Mouse (Mus musculus) CH12.LX (cell line): ENCODE data around the gene Gm27029. TPM values are rescaled to one million over a fixed set of nuclear protein-coding genes. Genes with fewer than 3 reads are reported as not detected.

Source experiments
- DNase-seq: peaks from one replicate; pipeline ENCODE4 v3.0.0-alpha.2; 2013; ENCODE audit errors: extremely low read depth
- H3K27ac ChIP-seq: 2 replicates; pipeline ENCODE4 v1.5.1; 2012; ENCODE audit warnings: low read depth, mild to moderate bottlenecking, control low read depth, moderate library complexity; ENCODE audit not compliant: insufficient read depth
- H3K27me3 ChIP-seq: replicated peaks from 2 replicates; pipeline ENCODE3; 2012; ENCODE audit warnings: inconsistent platforms
- H3K36me3 ChIP-seq, 2 experiments: replicated peaks in 1 of 2; 2 replicates each; pipeline versions ENCODE3 to v1.6.1; 2012; ENCODE audit warnings: inconsistent platforms in 1 of 2, low read length in 1 of 2, mild to moderate bottlenecking in 1 of 2, mixed read lengths in 1 of 2, moderate library complexity in 1 of 2; ENCODE audit not compliant: control insufficient read depth in 1 of 2, insufficient read depth in 1 of 2
- H3K4me1 ChIP-seq, 2 experiments: 2 replicates each; pipeline ENCODE4 v1.6.1; 2012; ENCODE audit warnings: inconsistent platforms in 1 of 2, moderate library complexity in 1 of 2; ENCODE audit not compliant: insufficient read depth in 2 of 2, control insufficient read depth in 1 of 2
- H3K4me2 ChIP-seq: 2 replicates; pipeline ENCODE4 v1.6.1; 2012; ENCODE audit warnings: low read depth, mild to moderate bottlenecking, control low read depth; ENCODE audit not compliant: poor library complexity, insufficient read depth, severe bottlenecking
- H3K4me3 ChIP-seq, 3 experiments: fragments of 150-350 bp in 1 of 3; sonication (generic) in 1 of 3; replicated peaks in 1 of 3; 2 replicates each; pipeline versions ENCODE3 to v1.5.1; 2011 to 2012; ENCODE audit warnings: low read depth in 2 of 3, low read length in 2 of 3, mild to moderate bottlenecking in 2 of 3, moderate library complexity in 2 of 3, control low read depth in 1 of 3, improper control_type of control experiment in 1 of 3, inconsistent platforms in 1 of 3, mixed read lengths in 1 of 3; ENCODE audit not compliant: poor library complexity in 1 of 3
- H3K79me2 ChIP-seq: replicated peaks from 2 replicates; pipeline ENCODE4 v1.6.1; 2012; ENCODE audit warnings: mild to moderate bottlenecking, moderate library complexity; ENCODE audit not compliant: control insufficient read depth, poor library complexity, insufficient read depth, severe bottlenecking; ENCODE audit errors: extremely low read depth
- H3K9ac ChIP-seq: 2 replicates; pipeline ENCODE4 v1.6.1; 2012; ENCODE audit warnings: low read depth, mild to moderate bottlenecking, control low read depth, moderate library complexity; ENCODE audit not compliant: insufficient read depth
- H3K9me3 ChIP-seq: replicated peaks from 2 replicates; pipeline ENCODE3; 2012; ENCODE audit warnings: low read length, inconsistent platforms, mixed read lengths
- BHLHE40 ChIP-seq: IDR thresholded peaks from 2 replicates; pipeline ENCODE4 v1.6.1; 2011; ENCODE audit warnings: mild to moderate bottlenecking, low read depth, low read length, improper control_type of control experiment
- CHD1 ChIP-seq: IDR thresholded peaks from 2 replicates; pipeline ENCODE4 v1.6.1; 2012; ENCODE audit warnings: low read depth, low read length, improper control_type of control experiment, inconsistent platforms
- CHD2 ChIP-seq: IDR thresholded peaks from 2 replicates; pipeline ENCODE4 v1.6.1; 2011; ENCODE audit warnings: low read length, improper control_type of control experiment
- CTCF ChIP-seq, 2 experiments: IDR thresholded peaks in 1 of 2; conservative IDR thresholded peaks in 1 of 2; 2 replicates each; pipeline ENCODE4 v1.5.1; 2011 to 2012; ENCODE audit warnings: low read depth in 2 of 2, low read length in 2 of 2, improper control_type of control experiment in 1 of 2, inconsistent platforms in 1 of 2, mild to moderate bottlenecking in 1 of 2, moderate library complexity in 1 of 2
- E2F4 ChIP-seq: IDR thresholded peaks from 2 replicates; pipeline ENCODE4 v1.6.1; 2011; ENCODE audit warnings: low read depth, low read length, improper control_type of control experiment; ENCODE audit not compliant: insufficient replicate concordance
- ELF1 ChIP-seq: IDR thresholded peaks from 2 replicates; pipeline ENCODE4 v1.6.1; 2014; ENCODE audit warnings: low read depth, mild to moderate bottlenecking, inconsistent platforms, low read length, improper control_type of control experiment
- EP300 ChIP-seq: IDR thresholded peaks from 2 replicates; pipeline ENCODE4 v1.6.1; 2011; ENCODE audit warnings: low read length, improper control_type of control experiment
- ETS1 ChIP-seq: conservative IDR thresholded peaks from 2 replicates; pipeline ENCODE4 v1.6.1; 2012; ENCODE audit warnings: low read depth, mild to moderate bottlenecking, inconsistent platforms, low read length, improper control_type of control experiment, moderate library complexity
- IRF4 ChIP-seq: IDR thresholded peaks from 2 replicates; pipeline ENCODE4 v1.6.1; 2014; ENCODE audit warnings: low read depth, mild to moderate bottlenecking, inconsistent platforms, low read length, improper control_type of control experiment
- KAT2A ChIP-seq: IDR thresholded peaks from 2 replicates; pipeline ENCODE4 v1.6.1; 2012; ENCODE audit warnings: low read length, improper control_type of control experiment, inconsistent platforms; ENCODE audit not compliant: insufficient replicate concordance
- MAX ChIP-seq: IDR thresholded peaks from 2 replicates; pipeline ENCODE4 v1.6.1; 2011; ENCODE audit warnings: low read length, improper control_type of control experiment
- MEF2A ChIP-seq: IDR thresholded peaks from 2 replicates; pipeline ENCODE4 v1.6.1; 2014; ENCODE audit warnings: low read depth, mild to moderate bottlenecking, inconsistent platforms, low read length, improper control_type of control experiment, borderline replicate concordance
- MXI1 ChIP-seq: IDR thresholded peaks from 2 replicates; pipeline ENCODE4 v1.6.1; 2011; ENCODE audit warnings: mild to moderate bottlenecking, low read depth, low read length, improper control_type of control experiment
- MYC ChIP-seq: IDR thresholded peaks from 2 replicates; pipeline ENCODE4 v1.6.1; 2011; ENCODE audit warnings: low read depth, mild to moderate bottlenecking, improper control_type of control experiment, low read length
- NRF1 ChIP-seq: IDR thresholded peaks from 2 replicates; pipeline ENCODE4 v1.6.1; 2014; ENCODE audit warnings: low read depth, mild to moderate bottlenecking, inconsistent platforms, low read length, improper control_type of control experiment, moderate library complexity
- PAX5 ChIP-seq: IDR thresholded peaks from 2 replicates; pipeline ENCODE4 v1.6.1; 2012; ENCODE audit warnings: low read length, inconsistent platforms, mixed read lengths
- RAD21 ChIP-seq: IDR thresholded peaks from 2 replicates; pipeline ENCODE4 v1.6.1; 2011; ENCODE audit warnings: low read depth, mild to moderate bottlenecking, low read length, improper control_type of control experiment, moderate library complexity
- RCOR1 ChIP-seq: conservative IDR thresholded peaks from 2 replicates; pipeline ENCODE4 v1.6.1; 2012; ENCODE audit warnings: low read depth, mild to moderate bottlenecking, inconsistent platforms, low read length, improper control_type of control experiment
- SIN3A ChIP-seq: IDR thresholded peaks from 2 replicates; pipeline ENCODE4 v1.6.1; 2012; ENCODE audit warnings: low read length, improper control_type of control experiment, inconsistent platforms
- TBP ChIP-seq: conservative IDR thresholded peaks from 2 replicates; pipeline ENCODE4 v1.6.1; 2011; ENCODE audit warnings: low read depth, low read length, improper control_type of control experiment
- TCF12 ChIP-seq: IDR thresholded peaks from 2 replicates; pipeline ENCODE4 v1.6.1; 2014; ENCODE audit warnings: low read depth, mild to moderate bottlenecking, inconsistent platforms, low read length, improper control_type of control experiment
- ZMIZ1 ChIP-seq: IDR thresholded peaks from 2 replicates; pipeline ENCODE4 v1.6.1; 2012; ENCODE audit warnings: low read depth, mild to moderate bottlenecking, inconsistent platforms, low read length, improper control_type of control experiment
- dilution Hi-C: fragments of 300-500 bp; cut with MboI; formaldehyde crosslinking; loops from 2 replicates; pipeline ENCODE4 v1.14.3; 2020; ENCODE audit warnings: low sequenced_read_pairs; ENCODE audit not compliant: extremely low pct_unique_long_range_greater_than_20kb, extremely low pct_ligation_motif_present
- in situ Hi-C: fragments of 300-500 bp; cut with MboI; formaldehyde crosslinking; loops from 3 replicates; pipeline ENCODE4 v1.14.3; 2019; ENCODE audit warnings: low sequenced_read_pairs, low pct_ligation_motif_present, low pct_unique_long_range_greater_than_20kb, mixed read lengths
- polyA plus RNA-seq: library from polyadenylated mRNA; unstranded; fragments of >175 nt; gene quantifications from 2 replicates; pipeline ENCODE4 v1.2.1, GENCODE M21; 2012; ENCODE audit warnings: low read depth; ENCODE audit not compliant: insufficient read length
- total RNA-seq, 2 experiments: library from RNA; depleted of rRNA; stranded (reverse); fragments of 300-350 nt in 1 of 2; fragments of >200 nt in 1 of 2; gene quantifications; 2 replicates each; pipeline ENCODE4 v1.2.3; 2012 to 2014

Gene Gm27029
- total and polyA plus RNA-seq, 3 experiments = 1.7 to 8.3 (median 6.2) TPM

DNA sequence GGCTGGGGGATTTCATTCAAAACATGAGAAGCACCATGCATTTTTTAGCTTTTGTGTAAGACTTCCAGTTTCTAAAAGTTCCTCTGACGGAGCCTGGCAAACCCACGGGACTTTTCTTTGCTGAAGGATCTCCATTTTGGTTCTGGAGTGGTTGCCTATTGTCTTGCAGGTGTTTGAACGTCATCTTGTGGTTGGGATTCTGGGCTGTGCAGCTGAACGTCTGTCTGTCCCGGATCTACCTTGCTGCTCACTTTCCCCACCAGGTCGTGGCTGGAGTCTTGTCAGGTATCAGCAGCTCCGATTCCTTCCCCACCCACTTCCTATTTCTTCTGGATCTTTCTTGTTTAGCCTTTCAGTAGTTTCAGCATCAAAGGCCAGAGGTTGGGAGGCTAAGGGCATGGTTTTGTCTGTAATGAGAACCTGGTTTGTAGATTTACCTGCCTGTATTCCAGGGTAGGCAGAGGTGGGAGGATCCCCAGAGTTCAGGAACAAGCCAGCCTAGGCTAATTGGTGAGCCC is 50.1 kb downstream of the Gm27029 start:
- Histone ChIP-seq H3K79me2 (no peaks in the 10 kb centered on the region), H3K27me3 (no peaks in the 10 kb centered on the region), H3K9ac (0 out of 2 replicates have a peak overlapping the region, but pooled peaks have one; percentile 29), H3K4me2 (peak overlapping the region; percentile 53), H3K27ac (no peak overlapping the region), H3K36me3 (no peaks in the 10 kb centered on the region), H3K4me1 (peaks cover 15 to 27% of the 10 kb centered on the region in 2 experiments), H3K9me3 (no peaks in the 10 kb centered on the region), H3K4me3 (no peak overlapping the region)
- dilution Hi-C loops (no loop called here), in situ Hi-C loops (no loop called here)
- peak; percentile 34 for DNase-seq
- TF ChIP-seq ELF1 (peak; percentile 50), MEF2A (peak; percentile 70; the same call in 1 of the 2 replicates), NRF1 (no peak), PAX5 (no peak), CHD1 (0 out of 2 replicates have a peak, but pooled peaks have one; percentile 42), MYC (0 out of 2 replicates have a peak, but pooled peaks have one; percentile 8), IRF4 (peak; percentile 41; the same call in 1 of the 2 replicates), RAD21 (no peak; the same call in 1 of the 2 replicates), CHD2 (0 out of 2 replicates have a peak, but pooled peaks have one; percentile 26), RCOR1 (peak; percentile 70; the same call in 1 of the 2 replicates), MAX (0 out of 2 replicates have a peak, but pooled peaks have one; percentile 18), EP300 (peak; percentile 40; the same call in 1 of the 2 replicates), TBP (no peak), ZMIZ1 (0 out of 2 replicates have a peak, but pooled peaks have one; percentile 30), TCF12 (peak; percentile 74; the same call in 1 of the 2 replicates), E2F4 (no peak), MXI1 (peak; percentile 51; the same call in 1 of the 2 replicates), ETS1 (peak; percentile 47), CTCF (conservative IDR thresholded peaks at IDR 0.05 in 1 of 2, IDR thresholded peaks at IDR 0.05 in 1 of 2; ENCODE audit: low read depth in 2 of 2, low read length in 2 of 2) (no peak), KAT2A (no peak), SIN3A (peak; percentile 43; the same call in 1 of the 2 replicates), BHLHE40 (0 out of 2 replicates have a peak, but pooled peaks have one; percentile 41)
